Mouse (Mus musculus) ovary, adult 18-20 months (tissue): ENCODE data around the gene Taar1.

ENCODE experiments used
- DNase-seq: peaks from one replicate; pipeline ENCODE4 v3.0.0; 2022; ENCODE audit warnings: low spot score, mixed read lengths

Gene Taar1

DNA sequence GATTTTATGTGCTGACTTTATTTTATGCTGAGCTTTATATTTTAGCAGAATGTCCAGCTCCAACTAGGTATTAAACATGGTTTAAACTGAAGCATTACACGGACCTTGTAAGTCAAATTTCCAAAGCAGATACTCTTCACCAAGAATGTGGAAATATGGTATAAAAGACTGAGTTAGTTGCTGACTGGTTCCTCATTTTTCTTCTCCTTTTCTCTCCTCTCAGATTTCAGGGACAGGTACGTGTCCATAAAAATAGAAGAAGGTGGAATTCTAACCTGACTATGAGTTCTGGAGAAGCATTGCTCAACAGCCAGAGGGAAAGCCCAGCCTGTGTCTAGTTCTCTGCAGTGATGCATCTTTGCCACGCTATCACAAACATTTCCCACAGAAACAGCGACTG is at the start of gene Taar1:
Gene Taar1, plus strand, starts transcription at position 301 of the 400 bp plus-strand sequence.
- DNase-seq, result no peak

- no peak for DNase-seq
Measured at GRCm38 (mm10) chr10:23880695-23881094, 39.5 kb upstream of the Taar1 start.

DNA sequence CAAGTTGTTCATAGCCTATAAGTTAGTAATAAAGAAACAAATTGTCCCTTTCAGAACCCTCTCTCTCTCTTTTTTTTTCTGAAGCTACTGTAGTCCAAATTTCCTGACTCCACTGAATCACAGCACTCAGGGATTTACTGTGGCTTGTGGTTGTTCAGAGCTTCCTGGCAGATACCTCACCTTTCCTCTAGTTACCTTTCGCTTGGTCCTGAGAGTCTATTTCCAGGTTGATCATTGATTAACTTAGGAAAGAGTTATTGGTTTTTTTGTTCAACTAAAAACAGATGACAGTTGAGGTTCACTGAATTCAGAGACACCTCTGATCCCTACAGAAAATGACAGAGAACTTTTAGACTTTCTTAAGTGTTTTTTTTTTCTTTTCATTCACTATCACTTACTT is 35.2 kb upstream of the Taar1 start:
- no peak for DNase-seq

DNA sequence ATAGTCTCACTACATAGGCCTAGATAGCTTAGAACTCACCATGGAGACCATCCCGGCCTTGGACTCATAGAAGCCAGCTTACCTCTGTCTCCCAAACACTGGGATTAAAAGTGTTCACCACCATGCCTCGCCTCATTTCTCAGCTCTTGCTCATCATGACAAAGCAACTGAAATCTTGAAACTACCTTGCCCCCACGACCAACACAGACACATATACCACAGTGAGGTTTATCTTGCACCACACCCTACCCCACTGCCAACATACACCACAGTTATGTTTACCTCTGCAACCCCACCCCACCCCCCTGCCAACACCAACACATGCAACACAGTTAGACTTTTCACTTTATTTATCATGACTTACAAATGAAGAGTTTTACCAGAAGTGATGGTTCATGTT is 34.1 kb upstream of the Taar1 start:
- DNase-seq, result no peak

GRCm38 (mm10) chr10:23892987-23893386 is 27.2 kb upstream of the Taar1 start:
- no peak for DNase-seq

GRCm38 (mm10) chr10:23894601-23895349 is 25.4 kb upstream of the Taar1 start, which contains the start of gene Vnn1:
Gene Vnn1, plus strand, starts transcription at chr10:23894688.
- DNase-seq, result peak; percentile 15

DNA sequence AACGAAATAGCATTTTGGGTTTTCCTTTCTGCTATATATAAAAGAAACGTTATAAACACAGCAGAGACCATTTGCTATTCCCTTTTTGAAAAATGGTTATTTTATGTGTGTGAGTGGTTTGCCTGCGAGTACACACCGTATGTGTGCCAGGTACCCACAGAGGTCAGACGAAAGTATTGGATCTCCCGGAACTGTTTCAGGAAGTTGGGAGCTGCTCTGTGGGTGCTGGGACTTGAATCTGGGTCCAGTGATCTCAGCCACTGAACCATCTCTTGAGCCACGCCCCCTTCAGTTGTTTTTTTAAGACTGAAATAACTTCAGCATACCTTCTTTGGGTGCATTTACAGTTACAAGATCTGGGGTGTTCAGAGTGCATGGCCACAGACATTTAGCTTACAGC is 24.8 kb upstream of the Taar1 start:
- DNase-seq, result no peak

- no peak for DNase-seq
Measured at GRCm38 (mm10) chr10:23901119-23901518, 19.0 kb upstream of the Taar1 start.

DNA sequence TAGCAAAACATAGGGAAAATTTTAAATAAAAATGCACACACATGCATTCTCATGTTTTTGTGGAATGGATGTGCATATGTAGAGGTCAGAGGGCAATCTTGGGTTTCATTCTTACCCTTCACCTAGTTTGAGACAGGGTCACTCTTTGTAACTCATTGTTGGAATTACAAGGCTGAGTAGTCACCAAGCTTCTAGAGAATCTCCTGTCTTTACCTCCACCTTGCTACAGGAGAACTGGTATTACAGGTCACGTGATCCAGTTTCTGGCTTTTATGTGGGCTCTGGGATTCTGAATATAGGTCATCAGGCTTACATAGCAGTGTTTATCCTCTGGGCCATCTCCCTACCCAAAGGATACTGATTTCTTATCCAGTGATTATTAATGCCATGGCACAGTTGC is 14.5 kb upstream of the Taar1 start:
- no peak for DNase-seq

- DNase-seq, result no peak
Measured at GRCm38 (mm10) chr10:23922468-23922867, 2.3 kb downstream of the Taar1 start.

DNA sequence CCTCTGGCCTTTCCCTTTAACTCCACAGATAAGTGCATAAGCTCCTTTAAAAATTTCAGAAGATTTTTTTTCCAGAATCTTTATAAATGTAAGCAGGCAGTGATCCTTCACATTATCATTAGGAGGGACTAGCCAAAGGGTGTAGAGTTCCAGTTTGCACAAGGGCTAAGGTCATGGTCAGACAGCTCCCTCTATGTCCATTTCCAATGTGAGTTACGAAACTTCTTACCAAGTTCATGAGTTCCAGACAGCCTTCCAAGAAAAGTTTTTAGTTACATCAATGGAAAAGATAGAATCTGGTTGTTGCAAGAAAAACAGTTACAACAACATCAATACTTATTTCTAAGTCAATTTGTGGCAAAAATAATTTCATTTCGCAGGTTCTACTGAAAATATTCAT is 3.8 kb downstream of the Taar1 start:
- no peak for DNase-seq

DNA sequence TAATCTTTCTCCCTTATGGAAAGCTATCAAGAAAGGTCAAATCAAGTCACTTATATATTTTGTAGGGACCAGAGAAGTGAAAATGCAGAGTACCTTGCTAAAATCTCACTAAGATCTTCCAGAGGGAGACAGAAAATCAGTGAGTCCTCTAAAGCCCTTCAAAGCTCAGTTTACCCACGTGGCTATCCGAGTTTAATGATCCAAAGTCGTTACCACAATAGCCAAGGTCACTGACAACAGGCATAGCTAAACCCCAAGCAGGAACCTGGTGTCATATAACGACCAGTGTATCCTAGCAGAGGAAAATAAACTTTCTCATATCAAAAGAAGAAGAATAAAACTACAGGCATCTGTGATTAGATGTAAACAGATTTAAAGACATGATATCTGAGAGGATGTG is 17.5 kb downstream of the Taar1 start:
- no peak for DNase-seq

- DNase-seq, result no peak
Measured at GRCm38 (mm10) chr10:23938312-23938711, 18.2 kb downstream of the Taar1 start, which contains the start of gene Taar2. Gene Taar2, plus strand, starts transcription at chr10:23938572.

GRCm38 (mm10) chr10:23942465-23942864 is 22.3 kb downstream of the Taar1 start:
- DNase-seq, result no peak

DNA sequence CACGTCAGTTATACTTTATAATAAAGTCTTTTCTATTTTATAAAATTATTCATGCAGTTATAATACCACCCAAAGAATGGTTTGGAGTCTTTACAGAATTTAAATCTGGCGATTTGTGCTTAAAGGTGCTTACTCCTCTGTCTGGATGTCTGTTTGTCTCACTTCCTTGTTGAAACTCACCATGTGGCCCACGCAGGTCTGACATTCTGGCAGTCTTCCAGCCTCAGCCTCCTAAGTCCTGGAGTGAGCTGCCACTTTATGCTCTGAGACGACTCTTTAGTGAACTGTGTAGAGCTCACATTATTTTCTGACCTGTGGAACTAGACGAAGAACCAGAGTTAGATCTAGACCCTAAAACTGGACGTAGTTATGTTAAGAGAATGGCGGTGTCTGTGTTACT is 27.9 kb downstream of the Taar1 start:
- no peak for DNase-seq

DNA sequence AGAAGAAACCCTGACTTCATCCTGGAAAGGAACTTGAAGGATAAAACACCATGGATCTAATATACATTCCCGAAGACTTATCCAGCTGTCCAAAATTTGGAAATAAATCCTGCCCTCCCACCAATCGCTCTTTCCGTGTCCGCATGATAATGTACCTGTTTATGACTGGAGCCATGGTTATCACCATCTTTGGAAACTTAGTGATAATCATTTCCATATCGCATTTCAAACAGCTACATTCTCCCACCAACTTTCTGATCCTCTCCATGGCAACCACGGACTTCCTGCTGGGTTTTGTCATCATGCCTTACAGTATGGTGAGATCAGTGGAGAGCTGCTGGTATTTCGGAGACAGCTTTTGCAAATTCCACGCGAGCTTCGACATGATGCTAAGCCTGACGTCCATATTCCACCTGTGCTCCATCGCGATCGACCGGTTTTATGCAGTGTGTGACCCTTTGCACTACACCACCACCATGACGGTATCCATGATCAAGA is 29.4 kb downstream of the Taar1 start, which contains the start of gene Taar3:
Gene Taar3, plus strand, starts transcription at position 51 of the 498 bp plus-strand sequence.
- no peak for DNase-seq

GRCm38 (mm10) chr10:23951714-23952113 is 31.6 kb downstream of the Taar1 start:
- DNase-seq, result no peak

DNA sequence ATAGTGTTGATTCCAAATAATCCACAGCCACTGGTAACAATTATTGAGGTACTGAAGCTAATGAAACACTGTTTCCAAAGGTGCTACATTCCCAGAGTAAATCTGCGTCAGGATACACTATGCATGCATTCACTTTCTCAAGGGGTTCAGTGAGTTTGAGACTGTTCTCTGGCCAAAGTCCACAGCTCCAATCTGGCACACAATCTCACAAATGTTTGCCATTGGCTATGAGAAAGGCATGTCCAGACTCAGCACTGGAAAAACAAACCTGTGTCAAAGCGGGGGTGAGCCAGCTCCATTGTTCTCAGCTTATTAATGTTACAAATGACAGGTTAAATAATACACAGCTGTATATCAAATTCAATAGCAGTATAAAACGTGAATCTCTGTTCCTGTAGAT is 38.9 kb downstream of the Taar1 start:
- no peak for DNase-seq

GRCm38 (mm10) chr10:23960444-23960915 is 40.3 kb downstream of the Taar1 start, which contains the start of gene Taar4:
Gene Taar4, plus strand, starts transcription at chr10:23960494.
- DNase-seq, result no peak

DNA sequence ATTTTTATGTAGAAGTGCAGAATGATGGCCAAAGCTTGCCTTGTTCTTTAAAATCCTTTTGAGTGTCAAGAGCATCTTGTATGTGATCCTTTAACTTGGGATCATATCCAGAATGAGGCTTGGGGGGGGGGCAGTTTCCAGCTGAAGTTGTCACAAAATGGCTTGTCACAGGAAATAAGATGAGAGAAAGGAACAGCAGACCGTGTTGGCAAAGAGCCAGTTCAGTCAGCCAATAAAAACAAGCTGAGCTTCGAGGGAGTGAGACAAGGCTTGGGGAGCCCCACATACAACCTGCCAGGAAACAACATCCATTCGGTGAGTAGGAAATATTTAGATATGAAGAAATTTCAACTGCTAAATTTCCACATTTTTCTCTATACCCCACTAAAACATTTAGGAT is 43.3 kb downstream of the Taar1 start:
- DNase-seq, result no peak

GRCm38 (mm10) chr10:23964921-23965610 is 44.9 kb downstream of the Taar1 start:
- no peak for DNase-seq

DNA sequence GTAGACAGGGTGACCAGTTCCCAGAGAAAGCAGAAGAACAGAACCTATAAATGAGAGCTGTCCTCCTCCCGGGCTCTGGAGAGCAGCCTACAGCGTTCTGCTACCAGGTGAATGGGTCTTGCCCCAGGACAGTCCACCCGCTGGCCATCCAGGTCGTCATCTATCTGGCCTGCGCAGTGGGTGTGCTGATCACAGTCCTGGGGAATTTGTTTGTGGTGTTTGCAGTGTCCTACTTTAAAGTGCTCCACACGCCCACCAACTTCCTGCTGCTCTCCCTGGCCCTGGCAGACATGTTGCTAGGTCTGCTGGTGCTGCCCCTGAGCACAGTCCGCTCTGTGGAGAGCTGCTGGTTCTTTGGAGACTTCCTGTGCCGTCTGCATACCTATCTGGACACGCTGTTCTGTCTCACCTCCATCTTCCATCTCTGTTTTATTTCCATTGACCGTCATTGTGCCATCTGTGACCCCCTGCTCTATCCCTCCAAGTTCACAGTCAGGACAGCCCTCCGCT is 50.6 kb downstream of the Taar1 start, which contains the start of gene Taar5:
Gene Taar5, plus strand, starts transcription at position 51 of the 510 bp plus-strand sequence.
- DNase-seq, result no peak
